Mouse (Mus musculus) intestine, embryonic 15.5 days (tissue): ENCODE results near the gene Dohh. TPM values are rescaled to one million over a fixed set of nuclear protein-coding genes. Genes with fewer than 3 reads are reported as not detected.

Experiments
- ATAC-seq: fragments of 200-750 bp; cut with Nextera tagmentation; 2 replicates; pipeline ENCODE4 v1.8.0; 2017; ENCODE audit warnings: moderate TSS enrichment, moderate library complexity
- H3K27ac ChIP-seq: fragments of 300-500 bp; sonication (generic); 2 replicates; pipeline ENCODE4 v1.5.1; 2015; ENCODE audit warnings: mild to moderate bottlenecking, inconsistent platforms
- H3K27me3 ChIP-seq: fragments of 300-500 bp; sonication (generic); replicated peaks from 2 replicates; pipeline ENCODE4 v1.6.1; 2015; ENCODE audit warnings: inconsistent platforms
- H3K36me3 ChIP-seq: fragments of 300-500 bp; sonication (generic); 2 replicates; pipeline ENCODE4 v1.6.1; 2015; ENCODE audit warnings: inconsistent platforms
- H3K4me1 ChIP-seq: fragments of 300-500 bp; sonication (generic); replicated peaks from 2 replicates; pipeline ENCODE4 v1.6.1; 2015; ENCODE audit warnings: inconsistent platforms
- H3K4me2 ChIP-seq: fragments of 300-500 bp; sonication (generic); replicated peaks from 2 replicates; pipeline ENCODE4 v1.6.1; 2015; ENCODE audit warnings: mild to moderate bottlenecking, inconsistent platforms
- H3K4me3 ChIP-seq: fragments of 300-500 bp; sonication (generic); replicated peaks from 2 replicates; pipeline ENCODE4 v1.5.1; 2015; ENCODE audit warnings: inconsistent platforms
- H3K9ac ChIP-seq: fragments of 300-500 bp; sonication (generic); 2 replicates; pipeline ENCODE4 v1.6.1; 2015; ENCODE audit warnings: inconsistent platforms
- H3K9me3 ChIP-seq: fragments of 300-500 bp; sonication (generic); 2 replicates; pipeline ENCODE4 v1.6.1; 2016; ENCODE audit warnings: inconsistent platforms
- WGBS: fragments of 180-500 bp; shearing (Covaris S2); methylation state at CpG from one replicate; pipeline ENCODE4 v1.1.7; 2015; 5-methylcytosine and 5-hydroxymethylcytosine counted together
- polyA plus RNA-seq: library from polyadenylated mRNA; unstranded; fragments of >200 nt; fragmentation: Nextera tagmentation; extraction: Ambion mirVana; gene quantifications from 2 replicates; pipeline ENCODE4 v1.2.1, GENCODE M21; 2015

Gene Dohh
- polyA plus RNA-seq, 1 experiment from 2014 or later, result 89.2 TPM

- ATAC-seq, result peak; percentile 83
- H3K4me1 ChIP-seq, result peaks cover 39% of the 10 kb centered on the region
- H3K4me3 ChIP-seq, result peak overlapping the region; percentile 27
- no peaks in the 10 kb centered on the region for H3K36me3 ChIP-seq
- H3K4me2 ChIP-seq, result peak overlapping the region; percentile 61
- H3K9me3 ChIP-seq, result no peaks in the 10 kb centered on the region
- H3K27ac ChIP-seq, result no peak overlapping the region
- 3% methylated on average over 17 of the region's 17 CpGs for WGBS
- H3K27me3 ChIP-seq, result 0 out of 2 replicates have a peak, but pooled peaks cover 7% of the 10 kb centered on the region
- peak overlapping the region; percentile 35 for H3K9ac ChIP-seq
Measured at GRCm38 (mm10) chr10:81432868-81433262, 48.6 kb downstream of the Dohh start.

GRCm38 (mm10) chr10:81433541-81434289 lies 49.5 kb downstream of the Dohh start:
- Histone ChIP-seq H3K4me1 (peaks cover 39% of the 10 kb centered on the region), H3K9ac (no peak overlapping the region), H3K27ac (no peak overlapping the region), H3K36me3 (no peaks in the 10 kb centered on the region), H3K4me2 (peak overlapping the region; percentile 61; the same call in 1 of the 2 replicates), H3K9me3 (no peaks in the 10 kb centered on the region), H3K4me3 (no peak overlapping the region), H3K27me3 (0 out of 2 replicates have a peak, but pooled peaks cover 7% of the 10 kb centered on the region)
- ATAC-seq, result no peak
- WGBS, result 73% methylated on average over 26 of the region's 26 CpGs

- no peak for ATAC-seq
- H3K4me1 ChIP-seq, result peaks cover 32% of the 10 kb centered on the region
- H3K4me3 ChIP-seq, result no peak overlapping the region
- 0 out of 2 replicates have a peak, but pooled peaks cover 7% of the 10 kb centered on the region for H3K27me3 ChIP-seq
- H3K27ac ChIP-seq, result no peak overlapping the region
- H3K9ac ChIP-seq, result no peak overlapping the region
- no peak overlapping the region for H3K4me2 ChIP-seq
- no peaks in the 10 kb centered on the region for H3K36me3 ChIP-seq
- WGBS, result 46% methylated on average over 15 of the region's 15 CpGs
- H3K9me3 ChIP-seq, result no peaks in the 10 kb centered on the region
Measured at GRCm38 (mm10) chr10:81434361-81435263, 50.4 kb downstream of the Dohh start.

- ATAC-seq, result no peak
- Histone ChIP-seq H3K4me1 (peaks cover 29% of the 10 kb centered on the region), H3K4me2 (no peak overlapping the region), H3K27me3 (0 out of 2 replicates have a peak, but pooled peaks cover 7% of the 10 kb centered on the region), H3K36me3 (no peaks in the 10 kb centered on the region), H3K4me3 (no peak overlapping the region), H3K27ac (no peak overlapping the region), H3K9ac (peak overlapping the region; percentile 17; the same call in 1 of the 2 replicates), H3K9me3 (no peaks in the 10 kb centered on the region)
- 70% methylated on average over 3 of the region's 3 CpGs for WGBS
Measured at GRCm38 (mm10) chr10:81435436-81435835, 51.2 kb downstream of the Dohh start.

Other genes with a start within 250 kb of the Dohh start
- gene Zbtb7a, start 249.2 kb upstream of the Dohh start, polyA plus RNA-seq, result 52.5 and 53.0 TPM in 2 replicates
- gene Pias4, start 216.5 kb upstream of the Dohh start, polyA plus RNA-seq, result 47.2 and 58.4 TPM in 2 replicates
- gene Eef2, start 207.8 kb upstream of the Dohh start, polyA plus RNA-seq, result 515 and 540 TPM in 2 replicates
- 56.6 and 62.7 TPM in 2 replicates for gene Dapk3, start 201.4 kb upstream of the Dohh start, polyA plus RNA-seq
- gene 4930442H23Rik, start 200.6 kb upstream of the Dohh start, polyA plus RNA-seq, result 0.13 and 0.15 TPM in 2 replicates
- 0.14 TPM in 1 of 2 replicates, not detected in the other for gene Nmrk2, start 182.4 kb upstream of the Dohh start, polyA plus RNA-seq
- 1.7 TPM in 2 replicates for gene Atcay, start 153.6 kb upstream of the Dohh start, polyA plus RNA-seq
- 7.9 and 9.2 TPM in 2 replicates for gene Zfr2, start 151.3 kb upstream of the Dohh start, polyA plus RNA-seq
- 2.2 and 2.4 TPM in 2 replicates for gene Matk, start 131.5 kb upstream of the Dohh start, polyA plus RNA-seq
- 242 and 245 TPM in 2 replicates for gene Mrpl54, start 117.5 kb upstream of the Dohh start, polyA plus RNA-seq
- 55.1 and 69.2 TPM in 2 replicates for gene Apba3, start 117.5 kb upstream of the Dohh start, polyA plus RNA-seq
- 47.0 and 53.3 TPM in 2 replicates for gene Tjp3, start 92.8 kb upstream of the Dohh start, polyA plus RNA-seq
- 41.2 and 42.7 TPM in 2 replicates for gene Pip5k1c, start 91.5 kb upstream of the Dohh start, polyA plus RNA-seq
- gene Cactin, start 63.3 kb upstream of the Dohh start, polyA plus RNA-seq, result 38.7 and 39.5 TPM in 2 replicates
- gene Tbxa2r, start 55.7 kb upstream of the Dohh start, polyA plus RNA-seq, result 21.3 and 21.7 TPM in 2 replicates
- 0.06 TPM in 1 of 2 replicates, not detected in the other for gene Gipc3, start 41.2 kb upstream of the Dohh start, polyA plus RNA-seq
- gene Hmg20b, start 33.9 kb upstream of the Dohh start, polyA plus RNA-seq, result 71.2 and 71.7 TPM in 2 replicates
- gene Mfsd12, start 26.9 kb upstream of the Dohh start, polyA plus RNA-seq, result 19.9 and 23.8 TPM in 2 replicates
- 1.0 and 2.2 TPM in 2 replicates for gene 4930404N11Rik, start 18.6 kb upstream of the Dohh start, polyA plus RNA-seq
- 83.2 and 85.7 TPM in 2 replicates for gene Fzr1, start 5.9 kb upstream of the Dohh start, polyA plus RNA-seq
- 2.8 and 3.6 TPM in 2 replicates for gene Gm48551, start within 50 bp of the Dohh start, polyA plus RNA-seq
- 1.4 TPM in 1 of 2 replicates, not detected in the other for gene Gm48552, start 4.6 kb downstream of the Dohh start, polyA plus RNA-seq
- 235 and 288 TPM in 2 replicates for gene Smim24, start 8.6 kb downstream of the Dohh start, polyA plus RNA-seq
- gene Nfic, start 71.2 kb downstream of the Dohh start, polyA plus RNA-seq, result 52.8 and 56.0 TPM in 2 replicates
- gene Celf5, start 98.3 kb downstream of the Dohh start, polyA plus RNA-seq, result 1.7 TPM in 2 replicates
- gene Ncln, start 112.0 kb downstream of the Dohh start, polyA plus RNA-seq, result 98.5 and 118 TPM in 2 replicates
- 1.0 and 1.1 TPM in 2 replicates for gene S1pr4, start 115.7 kb downstream of the Dohh start, polyA plus RNA-seq
- 0.92 and 0.97 TPM in 2 replicates for gene Gna15, start 139.8 kb downstream of the Dohh start, polyA plus RNA-seq
- gene Gna11, start 160.8 kb downstream of the Dohh start, polyA plus RNA-seq, result 245 and 269 TPM in 2 replicates
- 743 and 808 TPM in 2 replicates for gene Aes, start 175.1 kb downstream of the Dohh start, polyA plus RNA-seq
- gene Tle2, start 190.1 kb downstream of the Dohh start, polyA plus RNA-seq, result 14.5 and 17.8 TPM in 2 replicates
- 19.9 and 26.0 TPM in 2 replicates for gene Tle6, start 216.6 kb downstream of the Dohh start, polyA plus RNA-seq
- 0.85 and 1.00 TPM in 2 replicates for gene BC025920, start 221.8 kb downstream of the Dohh start, polyA plus RNA-seq
- gene Sirt6, start 243.4 kb downstream of the Dohh start, polyA plus RNA-seq, result 28.9 and 33.3 TPM in 2 replicates
- gene Ankrd24, start 244.1 kb downstream of the Dohh start, polyA plus RNA-seq, result 8.4 and 9.8 TPM in 2 replicates